Mouse (Mus musculus) spleen, adult 2 months (tissue): Measurements from ENCODE around the gene Tm7sf3.

ENCODE experiments used
- CTCF ChIP-seq: fragments of 200-500 bp; IDR thresholded peaks from 2 replicates; pipeline ENCODE4 v1.5.1; 2011; ENCODE audit warnings: mild to moderate bottlenecking, inconsistent platforms; ENCODE audit not compliant: insufficient read depth, insufficient read length, insufficient replicate concordance; ENCODE audit errors: extremely low read depth
- POLR2A ChIP-seq: fragments of 200-500 bp; IDR thresholded peaks from 2 replicates; pipeline ENCODE4 v1.6.1; 2011; ENCODE audit warnings: low read depth, low read length, inconsistent platforms

DNA sequence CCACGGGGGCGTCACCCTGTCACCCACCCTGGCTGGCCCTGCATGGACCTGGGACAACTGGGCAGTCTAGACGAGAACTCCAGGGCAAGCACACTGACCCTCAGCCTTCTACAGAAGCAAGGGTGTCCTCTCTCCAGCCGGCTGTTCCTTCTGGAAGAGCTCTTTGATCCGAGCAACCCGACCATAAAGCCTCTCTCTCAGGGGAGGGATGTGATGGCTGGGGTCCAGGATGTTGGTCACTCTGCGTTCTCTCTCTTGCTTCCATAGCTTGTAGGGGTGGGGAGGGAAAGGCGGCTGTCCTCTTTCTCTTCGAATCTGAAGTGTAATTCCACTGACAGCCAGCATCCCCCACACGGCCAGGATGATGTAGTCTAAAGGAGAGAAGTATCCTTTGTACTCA lies 39.0 kb downstream of the Tm7sf3 start:
- TF ChIP-seq CTCF = no peak
- no peak for TF ChIP-seq POLR2A
